Mouse (Mus musculus): ENCODE measurements at regions not wholly inside any gene's neighbourhood (a gene's known extent, or its start where the extent isn't known, plus 50 kb on each side); places are given as distances from the start of the nearest gene placed in this dataset.

GRCm38 (mm10) chr3:151146889-151147288 lies 290.8 kb upstream of the Adgrl4 start:
- no peak for ATAC-seq (replicated peaks; ENCODE audit: low read depth, poor library complexity, severe bottlenecking)

- no peak for ATAC-seq (replicated peaks; ENCODE audit: low read depth, poor library complexity, severe bottlenecking)
These were observed 284.3 kb upstream of the Adgrl4 start for GRCm38 (mm10) chr3:151153340-151153739.

- ATAC-seq (replicated peaks; ENCODE audit: low read depth, poor library complexity, severe bottlenecking) = no peak
These were observed 277.2 kb upstream of the Adgrl4 start for GRCm38 (mm10) chr3:151160516-151160915.

GRCm38 (mm10) chr3:151182132-151182531 lies 255.6 kb upstream of the Adgrl4 start:
- no peak for ATAC-seq (replicated peaks; ENCODE audit: low read depth, poor library complexity, severe bottlenecking)

- ATAC-seq (replicated peaks; ENCODE audit: low read depth, poor library complexity, severe bottlenecking) = peak; percentile 92
These were observed 245.6 kb upstream of the Adgrl4 start for GRCm38 (mm10) chr3:151192092-151192491.

- no peak for ATAC-seq (replicated peaks; ENCODE audit: low read depth, poor library complexity, severe bottlenecking)
These were observed 226.7 kb upstream of the Adgrl4 start for GRCm38 (mm10) chr3:151210978-151211377.

- no peak for ATAC-seq (replicated peaks; ENCODE audit: low read depth, poor library complexity, severe bottlenecking)
These were observed 220.8 kb upstream of the Adgrl4 start for GRCm38 (mm10) chr3:151216764-151217502.

- peak; percentile 97 for ATAC-seq (replicated peaks; ENCODE audit: low read depth, poor library complexity, severe bottlenecking)
These were observed 215.3 kb upstream of the Adgrl4 start for GRCm38 (mm10) chr3:151222407-151222806.

GRCm38 (mm10) chr3:151252458-151252857 lies 185.2 kb upstream of the Adgrl4 start:
- no peak for ATAC-seq (replicated peaks; ENCODE audit: low read depth, poor library complexity, severe bottlenecking)

GRCm38 (mm10) chr3:151262821-151263220 lies 174.9 kb upstream of the Adgrl4 start:
- 0 out of 2 replicates have a peak, but pooled peaks have one; percentile 56 for ATAC-seq (replicated peaks; ENCODE audit: low read depth, poor library complexity, severe bottlenecking)

- ATAC-seq (replicated peaks; ENCODE audit: low read depth, poor library complexity, severe bottlenecking) = no peak
These were observed 172.0 kb upstream of the Adgrl4 start for GRCm38 (mm10) chr3:151265658-151266057.

- ATAC-seq (replicated peaks; ENCODE audit: low read depth, poor library complexity, severe bottlenecking) = no peak
These were observed 168.2 kb upstream of the Adgrl4 start for GRCm38 (mm10) chr3:151269514-151269913.

- no peak for ATAC-seq (replicated peaks; ENCODE audit: low read depth, poor library complexity, severe bottlenecking)
These were observed 153.9 kb upstream of the Adgrl4 start for GRCm38 (mm10) chr3:151283829-151284228.

GRCm38 (mm10) chr3:151293981-151294605 lies 143.6 kb upstream of the Adgrl4 start:
- peak; percentile 91 for ATAC-seq (replicated peaks; ENCODE audit: low read depth, poor library complexity, severe bottlenecking)

GRCm38 (mm10) chr3:151294606-151295005 lies 143.1 kb upstream of the Adgrl4 start:
- no peak for ATAC-seq (replicated peaks; ENCODE audit: low read depth, poor library complexity, severe bottlenecking)

GRCm38 (mm10) chr3:151295027-151295426 lies 142.7 kb upstream of the Adgrl4 start:
- ATAC-seq (replicated peaks; ENCODE audit: low read depth, poor library complexity, severe bottlenecking) = no peak

GRCm38 (mm10) chr3:151298325-151298724 lies 139.4 kb upstream of the Adgrl4 start:
- ATAC-seq (replicated peaks; ENCODE audit: low read depth, poor library complexity, severe bottlenecking) = peak; percentile 37

- no peak for ATAC-seq (replicated peaks; ENCODE audit: low read depth, poor library complexity, severe bottlenecking)
These were observed 132.3 kb upstream of the Adgrl4 start for GRCm38 (mm10) chr3:151305402-151305801.

- ATAC-seq (replicated peaks; ENCODE audit: low read depth, poor library complexity, severe bottlenecking) = no peak
These were observed 129.7 kb upstream of the Adgrl4 start for GRCm38 (mm10) chr3:151307975-151308374.

GRCm38 (mm10) chr3:151323835-151324234 lies 113.9 kb upstream of the Adgrl4 start:
- no peak for ATAC-seq (replicated peaks; ENCODE audit: low read depth, poor library complexity, severe bottlenecking)

GRCm38 (mm10) chr3:151329801-151330200 lies 107.9 kb upstream of the Adgrl4 start:
- ATAC-seq (replicated peaks; ENCODE audit: low read depth, poor library complexity, severe bottlenecking) = no peak

GRCm38 (mm10) chr3:151331906-151332305 lies 105.8 kb upstream of the Adgrl4 start:
- no peak for ATAC-seq (replicated peaks; ENCODE audit: low read depth, poor library complexity, severe bottlenecking)
